Mouse (Mus musculus): ENCODE measurements around the gene Gm340. TPM values are rescaled to one million over a fixed set of nuclear protein-coding genes. Genes with fewer than 3 reads are reported as not detected.

The Gm340 gene
- total RNA-seq (2014; rRNA removed; ENCODE audit: low replicate concordance) (5.1 and 9.4 TPM in 2 replicates), polyA plus RNA-seq (2015; fragmentation: Nextera tagmentation; extraction: Ambion mirVana) (0.63 and 0.79 TPM in 2 replicates)

DNA sequence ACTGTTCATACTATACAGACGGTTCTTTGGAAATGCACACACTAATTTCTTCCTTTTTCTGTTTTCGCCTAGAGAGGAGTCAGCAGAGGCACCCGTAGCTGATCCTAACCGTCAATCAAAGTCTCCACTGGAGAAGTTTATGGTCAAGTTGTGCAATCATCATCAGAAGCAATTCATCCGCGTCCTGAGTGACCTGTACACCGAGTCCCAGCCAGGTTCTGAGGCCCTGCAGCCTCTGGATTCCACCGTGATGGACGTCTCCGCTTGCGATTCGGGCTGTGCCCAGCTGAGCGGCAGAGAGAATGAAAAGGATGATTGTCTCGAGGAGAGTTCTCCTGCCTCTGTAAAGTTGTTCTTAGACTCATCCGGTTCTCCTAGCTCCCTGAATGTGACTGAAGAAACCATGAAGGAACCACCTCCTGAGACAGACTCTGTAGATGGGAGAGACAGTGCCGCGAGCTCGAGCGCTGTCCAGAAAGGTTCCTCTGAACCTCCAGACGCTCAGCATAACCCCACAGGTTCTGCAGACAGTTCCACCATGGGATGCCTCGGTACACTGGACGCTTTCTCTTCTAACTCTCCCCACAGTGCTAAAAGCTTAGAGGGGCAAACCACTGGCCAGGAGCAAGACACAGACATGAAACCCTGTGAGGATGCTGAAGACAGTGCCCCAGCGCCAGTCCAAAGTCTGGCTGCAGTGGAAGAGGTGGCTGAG, at the start of gene Gm340:
Gm340 (plus strand) TSS at position 665 of the 715 bp plus-strand sequence.
- H3K27me3 ChIP-seq (ENCODE audit: control insufficient read depth, insufficient read depth, low read length) = no peaks in the 10 kb centered on the region
- no peak within 1 kb of the TSS for H3K4me3 ChIP-seq (ENCODE audit: low read depth, low read length)
- ATAC-seq (ENCODE audit: insufficient read depth, low read depth) = no peak
- TF ChIP-seq CTCF (IDR thresholded peaks at IDR 0.05; ENCODE audit: low read depth) (no peak), EP300 (IDR thresholded peaks at IDR 0.05; ENCODE audit: low read depth) (no peak)
- no peak for DNase-seq (ENCODE audit: low spot score)
- no peak within 1 kb of the TSS for H3K4me2 ChIP-seq (ENCODE audit: low read depth, low read length)
- H3K9ac ChIP-seq (replicated peaks; ENCODE audit: low read depth, low read length) = no peak within 1 kb of the TSS
- H3K36me3 ChIP-seq (replicated peaks; ENCODE audit: control insufficient read depth, insufficient read depth, low read length) = peaks cover 44% of the 10 kb centered on the region
- 92% methylated on average over 23 of the region's 23 CpGs for WGBS
- no peaks in the 10 kb centered on the region for H3K9me3 ChIP-seq (replicated peaks; ENCODE audit: control insufficient read depth, low read length)
- H3K4me1 ChIP-seq (ENCODE audit: control insufficient read depth, insufficient read depth) = no peaks in the 10 kb centered on the region
- H3K27ac ChIP-seq (ENCODE audit: low read depth) = no peak within 1 kb of the TSS

DNA sequence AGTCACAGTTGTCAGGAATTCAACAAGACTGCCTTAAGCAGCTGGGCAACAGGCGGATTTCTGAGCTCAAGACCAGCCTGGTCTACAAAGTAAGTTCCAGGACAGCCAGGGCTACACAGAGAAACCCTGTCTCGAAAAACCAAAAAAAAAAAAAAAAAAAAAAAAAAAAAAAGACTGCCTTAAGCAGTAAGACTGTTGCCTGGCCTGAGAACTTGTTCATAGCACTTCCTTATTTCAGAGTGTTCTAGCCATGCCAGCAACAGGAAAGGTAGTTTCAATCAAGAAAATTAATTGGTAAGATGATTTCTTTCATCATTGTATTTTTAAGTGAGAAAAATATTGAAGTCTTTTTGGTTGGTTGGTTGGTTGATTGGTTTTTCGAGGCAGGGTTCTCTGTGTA, 48.1 kb upstream of the Gm340 start:
- no peak overlapping the region for H3K27ac ChIP-seq (ENCODE audit: low read depth)
- H3K4me1 ChIP-seq (ENCODE audit: control insufficient read depth, insufficient read depth) = no peaks in the 10 kb centered on the region
- WGBS = 91% methylated on average over 3 of the region's 3 CpGs
- no peak for ATAC-seq (ENCODE audit: insufficient read depth, low read depth)
- TF ChIP-seq EP300 (IDR thresholded peaks at IDR 0.05; ENCODE audit: low read depth) = no peak
- TF ChIP-seq CTCF (IDR thresholded peaks at IDR 0.05; ENCODE audit: low read depth) = no peak
- no peak for DNase-seq (ENCODE audit: low spot score)
- H3K4me2 ChIP-seq (ENCODE audit: low read depth, low read length) = no peak overlapping the region
- H3K9ac ChIP-seq (replicated peaks; ENCODE audit: low read depth, low read length) = no peak overlapping the region
- 0 out of 2 replicates have a peak, but pooled peaks cover 4% of the 10 kb centered on the region for H3K36me3 ChIP-seq (replicated peaks; ENCODE audit: control insufficient read depth, insufficient read depth, low read length)
- no peak overlapping the region for H3K4me3 ChIP-seq (ENCODE audit: low read depth, low read length)
- no peaks in the 10 kb centered on the region for H3K9me3 ChIP-seq (replicated peaks; ENCODE audit: control insufficient read depth, low read length)
- no peaks in the 10 kb centered on the region for H3K27me3 ChIP-seq (ENCODE audit: control insufficient read depth, insufficient read depth, low read length)

DNA sequence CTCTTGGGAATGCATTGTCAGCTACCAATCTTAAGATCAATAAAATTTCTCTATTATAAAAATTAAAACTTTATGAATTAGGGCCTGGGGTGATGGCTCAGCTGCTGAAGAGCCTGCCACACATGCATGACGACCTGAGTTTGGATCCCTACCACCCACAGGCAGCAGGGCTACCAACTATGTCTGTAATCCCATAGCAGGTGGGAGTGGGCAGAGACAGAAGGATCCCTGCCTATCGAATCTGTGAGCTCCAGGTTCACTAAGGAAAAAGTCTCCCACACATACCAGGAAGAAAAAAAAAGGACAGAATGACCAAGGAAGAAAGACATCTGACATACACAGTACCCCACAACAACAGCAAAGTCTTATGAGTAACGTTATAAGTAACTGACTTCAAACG, 25.2 kb upstream of the Gm340 start:
- no peak overlapping the region for H3K4me2 ChIP-seq (ENCODE audit: low read depth, low read length)
- H3K9me3 ChIP-seq (replicated peaks; ENCODE audit: control insufficient read depth, low read length) = no peaks in the 10 kb centered on the region
- no peak overlapping the region for H3K9ac ChIP-seq (replicated peaks; ENCODE audit: low read depth, low read length)
- TF ChIP-seq CTCF (IDR thresholded peaks at IDR 0.05; ENCODE audit: low read depth) = no peak
- no peak for TF ChIP-seq EP300 (IDR thresholded peaks at IDR 0.05; ENCODE audit: low read depth)
- no peak for ATAC-seq (ENCODE audit: insufficient read depth, low read depth)
- H3K4me1 ChIP-seq (ENCODE audit: control insufficient read depth, insufficient read depth) = no peaks in the 10 kb centered on the region
- no peak for DNase-seq (ENCODE audit: low spot score)
- no peaks in the 10 kb centered on the region for H3K27me3 ChIP-seq (ENCODE audit: control insufficient read depth, insufficient read depth, low read length)
- H3K4me3 ChIP-seq (ENCODE audit: low read depth, low read length) = no peak overlapping the region
- no peak overlapping the region for H3K27ac ChIP-seq (ENCODE audit: low read depth)
- WGBS = 85% methylated on average over 4 of the region's 4 CpGs
- H3K36me3 ChIP-seq (replicated peaks; ENCODE audit: control insufficient read depth, insufficient read depth, low read length) = peaks cover 40% of the 10 kb centered on the region

DNA sequence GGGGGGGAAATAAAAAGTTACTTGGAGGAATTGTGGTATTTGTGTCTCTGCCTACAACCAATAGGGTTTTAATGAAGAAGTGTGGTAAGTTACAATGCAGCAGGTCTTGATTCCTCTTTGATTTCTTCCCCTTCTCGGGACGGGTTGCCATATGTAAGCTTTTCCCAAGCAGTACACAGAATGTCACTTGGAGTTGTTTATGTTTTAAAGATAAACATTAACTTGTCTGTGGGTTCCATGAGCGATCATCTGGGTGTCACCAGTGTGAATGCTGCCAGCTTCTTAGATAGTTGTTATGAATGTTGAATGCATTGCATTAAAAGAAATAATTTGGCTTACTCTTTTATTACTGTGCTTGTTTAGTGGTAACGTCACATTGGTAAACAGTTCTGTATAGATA, 24.7 kb upstream of the Gm340 start:
- H3K36me3 ChIP-seq (replicated peaks; ENCODE audit: control insufficient read depth, insufficient read depth, low read length) = peaks cover 40% of the 10 kb centered on the region
- no peak overlapping the region for H3K9ac ChIP-seq (replicated peaks; ENCODE audit: low read depth, low read length)
- TF ChIP-seq EP300 (IDR thresholded peaks at IDR 0.05; ENCODE audit: low read depth) (no peak), CTCF (IDR thresholded peaks at IDR 0.05; ENCODE audit: low read depth) (no peak)
- ATAC-seq (ENCODE audit: insufficient read depth, low read depth) = no peak
- H3K27ac ChIP-seq (ENCODE audit: low read depth) = no peak overlapping the region
- H3K9me3 ChIP-seq (replicated peaks; ENCODE audit: control insufficient read depth, low read length) = no peaks in the 10 kb centered on the region
- no peak overlapping the region for H3K4me3 ChIP-seq (ENCODE audit: low read depth, low read length)
- H3K27me3 ChIP-seq (ENCODE audit: control insufficient read depth, insufficient read depth, low read length) = no peaks in the 10 kb centered on the region
- no peak for DNase-seq (ENCODE audit: low spot score)
- 87% methylated on average over 4 of the region's 4 CpGs for WGBS
- no peak overlapping the region for H3K4me2 ChIP-seq (ENCODE audit: low read depth, low read length)
- no peaks in the 10 kb centered on the region for H3K4me1 ChIP-seq (ENCODE audit: control insufficient read depth, insufficient read depth)

DNA sequence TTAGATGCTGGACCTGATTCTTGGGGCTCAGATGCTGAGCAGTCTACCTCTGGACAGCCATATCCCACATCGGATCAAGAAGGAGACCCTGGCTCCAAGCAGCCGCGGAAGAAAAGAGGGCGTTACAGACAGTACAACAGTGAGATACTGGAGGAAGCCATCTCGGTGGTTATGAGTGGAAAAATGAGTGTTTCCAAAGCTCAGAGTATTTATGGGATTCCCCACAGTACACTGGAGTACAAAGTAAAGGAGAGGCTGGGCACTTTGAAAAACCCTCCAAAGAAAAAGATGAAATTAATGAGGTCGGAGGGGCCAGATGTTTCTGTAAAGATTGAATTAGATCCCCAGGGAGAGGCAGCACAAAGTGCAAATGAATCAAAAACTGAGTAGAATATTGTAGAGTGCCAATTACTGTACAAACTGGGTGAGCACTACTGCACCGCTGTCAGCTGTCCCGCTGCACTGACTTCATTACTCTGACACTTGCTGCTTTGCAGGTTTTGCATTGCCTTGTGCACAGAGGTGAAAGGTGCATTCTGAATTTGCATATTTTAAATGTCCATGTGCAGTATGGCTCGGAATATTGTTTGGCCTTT, 23.2 kb upstream of the Gm340 start:
- no peak overlapping the region for H3K27ac ChIP-seq (ENCODE audit: low read depth)
- DNase-seq (ENCODE audit: low spot score) (no peak), ATAC-seq (ENCODE audit: insufficient read depth, low read depth) (no peak)
- no peaks in the 10 kb centered on the region for H3K4me1 ChIP-seq (ENCODE audit: control insufficient read depth, insufficient read depth)
- H3K27me3 ChIP-seq (ENCODE audit: control insufficient read depth, insufficient read depth, low read length) = no peaks in the 10 kb centered on the region
- no peaks in the 10 kb centered on the region for H3K9me3 ChIP-seq (replicated peaks; ENCODE audit: control insufficient read depth, low read length)
- H3K9ac ChIP-seq (replicated peaks; ENCODE audit: low read depth, low read length) = no peak overlapping the region
- no peak overlapping the region for H3K4me3 ChIP-seq (ENCODE audit: low read depth, low read length)
- WGBS = 91% methylated on average over 9 of the region's 9 CpGs
- TF ChIP-seq EP300 (IDR thresholded peaks at IDR 0.05; ENCODE audit: low read depth) (no peak), CTCF (IDR thresholded peaks at IDR 0.05; ENCODE audit: low read depth) (no peak)
- no peak overlapping the region for H3K4me2 ChIP-seq (ENCODE audit: low read depth, low read length)
- peaks cover 35% of the 10 kb centered on the region for H3K36me3 ChIP-seq (replicated peaks; ENCODE audit: control insufficient read depth, insufficient read depth, low read length)

Data from heart, postnatal 0 days (tissue).